Mouse (Mus musculus): Measurements from ENCODE around the gene Ttll10. TPM values are rescaled to one million over a fixed set of nuclear protein-coding genes. Genes with fewer than 3 reads are reported as not detected.

Gene Ttll10
- total RNA-seq (2017): not detected in 2 replicates

GRCm38 (mm10) chr4:156059261-156059660 is at the start of gene Ttll10:
Gene Ttll10 (minus strand): TSS chr4:156059414.
- no peak for ATAC-seq (replicated peaks; ENCODE audit: low read depth, poor library complexity, severe bottlenecking)

- no peak for ATAC-seq (replicated peaks; ENCODE audit: low read depth, poor library complexity, severe bottlenecking)
These were observed 44.1 kb upstream of the Ttll10 start for GRCm38 (mm10) chr4:156103342-156103741.

GRCm38 (mm10) chr4:156101481-156101903 is 42.3 kb upstream of the Ttll10 start:
- no peak for ATAC-seq (replicated peaks; ENCODE audit: low read depth, poor library complexity, severe bottlenecking)

- ATAC-seq (replicated peaks; ENCODE audit: low read depth, poor library complexity, severe bottlenecking): no peak
These were observed 41.3 kb upstream of the Ttll10 start for GRCm38 (mm10) chr4:156100501-156100900.

GRCm38 (mm10) chr4:156099427-156099826 is 40.2 kb upstream of the Ttll10 start:
- ATAC-seq (replicated peaks; ENCODE audit: low read depth, poor library complexity, severe bottlenecking): no peak

GRCm38 (mm10) chr4:156097770-156098366 is 38.7 kb upstream of the Ttll10 start:
- ATAC-seq (replicated peaks; ENCODE audit: low read depth, poor library complexity, severe bottlenecking): no peak

- ATAC-seq (replicated peaks; ENCODE audit: low read depth, poor library complexity, severe bottlenecking): no peak
These were observed 37.0 kb upstream of the Ttll10 start for GRCm38 (mm10) chr4:156096191-156096590.

GRCm38 (mm10) chr4:156093758-156094157 is 34.5 kb upstream of the Ttll10 start:
- no peak for ATAC-seq (replicated peaks; ENCODE audit: low read depth, poor library complexity, severe bottlenecking)

- no peak for ATAC-seq (replicated peaks; ENCODE audit: low read depth, poor library complexity, severe bottlenecking)
These were observed 33.6 kb upstream of the Ttll10 start for GRCm38 (mm10) chr4:156092765-156093164.

- no peak for ATAC-seq (replicated peaks; ENCODE audit: low read depth, poor library complexity, severe bottlenecking)
These were observed 32.0 kb upstream of the Ttll10 start for GRCm38 (mm10) chr4:156091236-156091635.

GRCm38 (mm10) chr4:156087398-156088087 is 28.3 kb upstream of the Ttll10 start:
- peak; percentile 93 for ATAC-seq (replicated peaks; ENCODE audit: low read depth, poor library complexity, severe bottlenecking)

GRCm38 (mm10) chr4:156085256-156085655 is 26.0 kb upstream of the Ttll10 start:
- ATAC-seq (replicated peaks; ENCODE audit: low read depth, poor library complexity, severe bottlenecking): no peak

- ATAC-seq (replicated peaks; ENCODE audit: low read depth, poor library complexity, severe bottlenecking): no peak
These were observed 25.1 kb upstream of the Ttll10 start for GRCm38 (mm10) chr4:156084096-156084879.

GRCm38 (mm10) chr4:156083348-156083747 is 24.1 kb upstream of the Ttll10 start:
- no peak for ATAC-seq (replicated peaks; ENCODE audit: low read depth, poor library complexity, severe bottlenecking)

- ATAC-seq (replicated peaks; ENCODE audit: low read depth, poor library complexity, severe bottlenecking): peak; percentile 77
These were observed 23.5 kb upstream of the Ttll10 start for GRCm38 (mm10) chr4:156082621-156083234.

GRCm38 (mm10) chr4:156077499-156078301 is 18.5 kb upstream of the Ttll10 start:
- ATAC-seq (replicated peaks; ENCODE audit: low read depth, poor library complexity, severe bottlenecking): peak; percentile 76

GRCm38 (mm10) chr4:156076911-156077382 is 17.7 kb upstream of the Ttll10 start:
- ATAC-seq (replicated peaks; ENCODE audit: low read depth, poor library complexity, severe bottlenecking): peak; percentile 62

GRCm38 (mm10) chr4:156070716-156071115 is 11.5 kb upstream of the Ttll10 start:
- no peak for ATAC-seq (replicated peaks; ENCODE audit: low read depth, poor library complexity, severe bottlenecking)

- ATAC-seq (replicated peaks; ENCODE audit: low read depth, poor library complexity, severe bottlenecking): peak; percentile 26
These were observed 11.1 kb upstream of the Ttll10 start for GRCm38 (mm10) chr4:156070276-156070675.

GRCm38 (mm10) chr4:156069701-156070100 is 10.5 kb upstream of the Ttll10 start:
- no peak for ATAC-seq (replicated peaks; ENCODE audit: low read depth, poor library complexity, severe bottlenecking)
